Mouse (Mus musculus): ENCODE results near the gene Cit. TPM values are rescaled to one million over a fixed set of nuclear protein-coding genes. Genes with fewer than 3 reads are reported as not detected.

Gene Cit
- polyA plus RNA-seq, 1 experiment from 2014 or later: 30.7 TPM

DNA sequence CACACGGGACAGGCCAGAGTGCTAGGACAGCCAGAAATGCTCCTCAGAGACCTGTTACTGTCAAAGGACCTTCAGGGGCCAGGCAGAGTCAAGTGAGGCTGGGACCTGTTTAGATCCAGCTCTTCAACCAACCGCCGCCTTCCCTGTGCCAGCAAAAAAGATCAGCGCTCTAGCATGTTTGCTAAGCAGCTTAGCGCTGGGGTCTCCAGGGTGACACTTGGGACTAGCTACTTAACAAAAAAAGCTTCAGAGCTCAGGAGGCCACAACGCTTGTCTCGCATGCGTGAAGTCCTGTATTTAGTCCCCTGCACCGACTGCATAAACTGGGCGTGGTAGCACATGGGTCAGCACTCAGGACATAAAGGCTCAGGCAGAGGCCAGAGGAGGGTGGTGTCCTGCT, 16.9 kb downstream of the Cit start:
- H3K4me2 ChIP-seq: no peak overlapping the region
- H3K4me3 ChIP-seq (ENCODE audit: low read depth, low read length): no peak overlapping the region
- ATAC-seq (ENCODE audit: low FRiP score) (no peak), DNase-seq (ENCODE audit: low spot score, missing footprints) (no peak)
- H3K4me1 ChIP-seq (ENCODE audit: control insufficient read depth, insufficient read depth, low read length): no peaks in the 10 kb centered on the region; the same call in 1 of the 2 replicates
- WGBS: 73% methylated on average over 10 of the region's 10 CpGs
- H3K9ac ChIP-seq (ENCODE audit: low read length): no peak overlapping the region
- no peak overlapping the region for H3K27ac ChIP-seq (ENCODE audit: low read depth, low read length)
- no peaks in the 10 kb centered on the region for H3K27me3 ChIP-seq (ENCODE audit: control insufficient read depth, insufficient read depth, low read length)
- H3K9me3 ChIP-seq (ENCODE audit: control insufficient read depth, low read length): no peaks in the 10 kb centered on the region
- H3K36me3 ChIP-seq (ENCODE audit: control insufficient read depth, insufficient read depth, low read length): peaks cover 9% of the 10 kb centered on the region

DNA sequence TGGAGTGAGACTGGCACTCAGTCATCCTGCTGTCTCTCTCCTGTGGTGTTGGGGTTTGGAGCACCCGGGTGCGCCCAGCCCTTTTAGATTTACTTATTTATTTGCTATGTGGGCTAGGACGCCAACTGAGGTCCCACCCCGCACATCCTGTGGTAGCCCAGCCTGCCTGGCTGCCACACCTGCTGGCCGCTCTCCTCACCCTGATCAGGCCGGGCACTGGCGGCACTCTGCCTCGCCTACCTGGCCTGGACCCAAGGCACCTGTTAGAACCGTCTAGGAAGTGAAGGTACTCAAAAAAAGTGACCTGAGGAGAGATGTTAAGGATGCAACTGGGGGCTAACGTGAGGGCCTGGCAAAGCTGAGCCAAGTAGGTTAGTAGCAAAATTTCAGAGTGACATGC, 17.4 kb downstream of the Cit start:
- H3K4me3 ChIP-seq (ENCODE audit: low read depth, low read length): no peak overlapping the region
- 90% methylated on average over 10 of the region's 10 CpGs for WGBS
- no peaks in the 10 kb centered on the region for H3K9me3 ChIP-seq (ENCODE audit: control insufficient read depth, low read length)
- H3K9ac ChIP-seq (ENCODE audit: low read length): no peak overlapping the region
- H3K36me3 ChIP-seq (ENCODE audit: control insufficient read depth, insufficient read depth, low read length): peaks cover 9% of the 10 kb centered on the region
- no peak overlapping the region for H3K4me2 ChIP-seq
- DNase-seq (ENCODE audit: low spot score, missing footprints): no peak
- no peaks in the 10 kb centered on the region; the same call in 1 of the 2 replicates for H3K4me1 ChIP-seq (ENCODE audit: control insufficient read depth, insufficient read depth, low read length)
- ATAC-seq (ENCODE audit: low FRiP score): no peak
- H3K27ac ChIP-seq (ENCODE audit: low read depth, low read length): no peak overlapping the region
- no peaks in the 10 kb centered on the region for H3K27me3 ChIP-seq (ENCODE audit: control insufficient read depth, insufficient read depth, low read length)

DNA sequence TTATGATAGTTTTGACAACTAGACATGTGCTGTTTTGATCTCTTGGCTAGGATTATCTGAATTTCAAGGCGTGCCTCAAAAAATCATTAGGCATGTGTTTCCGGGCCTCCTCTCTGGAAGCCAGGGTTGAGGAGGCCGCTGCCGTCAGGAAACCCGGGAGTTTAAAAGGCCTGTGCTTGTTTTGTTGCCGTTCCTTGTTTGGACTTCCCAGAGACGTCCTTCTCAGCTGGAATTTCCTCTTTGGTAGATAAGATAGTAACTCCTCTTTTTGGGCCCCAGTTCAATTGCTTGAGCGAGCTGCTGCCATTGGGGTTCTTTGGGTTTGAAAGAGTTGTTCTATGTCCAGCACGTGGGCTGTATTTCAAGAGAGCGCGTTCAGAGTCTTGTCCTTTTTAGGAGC, 21.2 kb downstream of the Cit start:
- no peaks in the 10 kb centered on the region for H3K27me3 ChIP-seq (ENCODE audit: control insufficient read depth, insufficient read depth, low read length)
- no peak overlapping the region for H3K4me3 ChIP-seq (ENCODE audit: low read depth, low read length)
- no peak for ATAC-seq (ENCODE audit: low FRiP score)
- no peak overlapping the region for H3K9ac ChIP-seq (ENCODE audit: low read length)
- no peaks in the 10 kb centered on the region; the same call in 1 of the 2 replicates for H3K4me1 ChIP-seq (ENCODE audit: control insufficient read depth, insufficient read depth, low read length)
- no peak overlapping the region for H3K27ac ChIP-seq (ENCODE audit: low read depth, low read length)
- peaks cover 4% of the 10 kb centered on the region for H3K36me3 ChIP-seq (ENCODE audit: control insufficient read depth, insufficient read depth, low read length)
- no peak overlapping the region for H3K4me2 ChIP-seq
- DNase-seq (ENCODE audit: low spot score, missing footprints): no peak
- 84% methylated on average over 11 of the region's 11 CpGs for WGBS
- no peaks in the 10 kb centered on the region for H3K9me3 ChIP-seq (ENCODE audit: control insufficient read depth, low read length)

DNA sequence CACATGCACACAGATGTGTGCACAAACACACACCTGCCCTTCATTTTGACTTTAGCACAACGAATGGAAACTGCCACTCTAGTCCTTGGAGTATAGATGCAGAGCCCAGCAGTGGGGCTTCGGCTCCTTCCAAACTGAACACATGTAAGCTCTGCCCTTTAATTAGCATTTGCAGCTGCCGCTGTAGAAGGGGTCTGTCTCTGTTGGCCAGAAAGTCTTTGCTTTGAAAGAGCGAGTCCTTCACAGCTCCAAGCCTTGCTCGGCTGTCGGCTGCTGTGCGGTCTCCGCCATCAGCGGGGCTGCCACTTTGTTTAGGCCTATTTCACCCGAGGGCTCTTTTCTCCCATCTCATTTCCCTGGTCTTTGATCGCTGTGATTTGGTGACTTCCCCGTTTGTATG, 23.5 kb downstream of the Cit start:
- H3K4me2 ChIP-seq: no peak overlapping the region
- 63% methylated on average over 12 of the region's 12 CpGs for WGBS
- no peaks in the 10 kb centered on the region for H3K27me3 ChIP-seq (ENCODE audit: control insufficient read depth, insufficient read depth, low read length)
- no peak overlapping the region for H3K4me3 ChIP-seq (ENCODE audit: low read depth, low read length)
- H3K4me1 ChIP-seq (ENCODE audit: control insufficient read depth, insufficient read depth, low read length): no peaks in the 10 kb centered on the region
- H3K36me3 ChIP-seq (ENCODE audit: control insufficient read depth, insufficient read depth, low read length): peaks cover 2% of the 10 kb centered on the region
- no peaks in the 10 kb centered on the region for H3K9me3 ChIP-seq (ENCODE audit: control insufficient read depth, low read length)
- no peak overlapping the region for H3K27ac ChIP-seq (ENCODE audit: low read depth, low read length)
- no peak for DNase-seq (ENCODE audit: low spot score, missing footprints)
- H3K9ac ChIP-seq (ENCODE audit: low read length): no peak overlapping the region
- ATAC-seq (ENCODE audit: low FRiP score): no peak

DNA sequence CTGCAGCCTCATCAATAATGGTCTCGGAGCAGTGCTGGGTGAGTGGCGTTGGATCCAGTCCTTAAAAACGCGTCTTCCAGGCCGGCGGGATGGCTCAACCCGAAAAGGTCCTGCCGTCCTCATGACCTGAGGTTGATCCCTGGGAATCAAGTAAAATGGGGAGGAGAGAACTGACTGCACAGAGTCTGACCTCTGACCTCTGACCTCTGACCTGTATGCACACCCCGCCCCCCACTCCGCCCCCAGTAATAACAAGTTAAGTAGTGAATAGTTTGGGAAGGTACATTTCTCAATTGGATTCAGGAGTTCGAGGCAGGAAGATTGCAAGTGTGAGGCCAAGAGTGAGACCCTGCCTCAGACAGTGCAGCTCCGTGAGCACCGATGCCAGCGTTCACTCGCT, 24.1 kb downstream of the Cit start:
- peaks cover 7% of the 10 kb centered on the region for H3K36me3 ChIP-seq (ENCODE audit: control insufficient read depth, insufficient read depth, low read length)
- no peak overlapping the region for H3K27ac ChIP-seq (ENCODE audit: low read depth, low read length)
- ATAC-seq (ENCODE audit: low FRiP score): no peak
- no peak overlapping the region for H3K4me2 ChIP-seq
- no peaks in the 10 kb centered on the region for H3K9me3 ChIP-seq (ENCODE audit: control insufficient read depth, low read length)
- DNase-seq (ENCODE audit: low spot score, missing footprints): no peak
- no peak overlapping the region for H3K4me3 ChIP-seq (ENCODE audit: low read depth, low read length)
- H3K27me3 ChIP-seq (ENCODE audit: control insufficient read depth, insufficient read depth, low read length): no peaks in the 10 kb centered on the region
- H3K9ac ChIP-seq (ENCODE audit: low read length): no peak overlapping the region
- H3K4me1 ChIP-seq (ENCODE audit: control insufficient read depth, insufficient read depth, low read length): no peaks in the 10 kb centered on the region
- WGBS: 68% methylated on average over 15 of the region's 15 CpGs

DNA sequence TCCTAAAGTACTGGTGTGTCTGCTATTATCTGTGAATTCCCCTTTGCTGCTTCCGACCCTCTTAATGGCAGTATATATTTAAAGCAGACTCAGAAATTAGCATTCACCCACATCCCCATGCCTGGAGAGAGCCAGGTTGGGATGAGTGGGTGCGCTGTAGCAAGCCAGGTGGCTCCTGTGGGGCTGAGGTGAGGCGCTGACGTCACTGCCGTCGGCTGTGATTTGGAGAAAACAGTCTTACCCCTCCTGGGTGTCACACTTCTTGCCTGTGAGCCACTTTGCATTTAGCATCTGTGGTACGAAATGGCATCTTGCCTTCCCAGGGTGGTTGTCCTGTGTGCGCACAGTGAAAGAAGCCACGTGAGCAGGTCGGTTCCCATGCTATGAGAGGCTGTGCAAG, 26.1 kb downstream of the Cit start:
- no peaks in the 10 kb centered on the region for H3K27me3 ChIP-seq (ENCODE audit: control insufficient read depth, insufficient read depth, low read length)
- no peak for ATAC-seq (ENCODE audit: low FRiP score)
- no peaks in the 10 kb centered on the region for H3K4me1 ChIP-seq (ENCODE audit: control insufficient read depth, insufficient read depth, low read length)
- H3K27ac ChIP-seq (ENCODE audit: low read depth, low read length): no peak overlapping the region
- H3K9ac ChIP-seq (ENCODE audit: low read length): no peak overlapping the region
- WGBS: 96% methylated on average over 10 of the region's 10 CpGs
- H3K36me3 ChIP-seq (ENCODE audit: control insufficient read depth, insufficient read depth, low read length): peaks cover 11% of the 10 kb centered on the region
- H3K9me3 ChIP-seq (ENCODE audit: control insufficient read depth, low read length): no peaks in the 10 kb centered on the region
- no peak for DNase-seq (ENCODE audit: low spot score, missing footprints)
- H3K4me2 ChIP-seq: no peak overlapping the region
- H3K4me3 ChIP-seq (ENCODE audit: low read depth, low read length): no peak overlapping the region

DNA sequence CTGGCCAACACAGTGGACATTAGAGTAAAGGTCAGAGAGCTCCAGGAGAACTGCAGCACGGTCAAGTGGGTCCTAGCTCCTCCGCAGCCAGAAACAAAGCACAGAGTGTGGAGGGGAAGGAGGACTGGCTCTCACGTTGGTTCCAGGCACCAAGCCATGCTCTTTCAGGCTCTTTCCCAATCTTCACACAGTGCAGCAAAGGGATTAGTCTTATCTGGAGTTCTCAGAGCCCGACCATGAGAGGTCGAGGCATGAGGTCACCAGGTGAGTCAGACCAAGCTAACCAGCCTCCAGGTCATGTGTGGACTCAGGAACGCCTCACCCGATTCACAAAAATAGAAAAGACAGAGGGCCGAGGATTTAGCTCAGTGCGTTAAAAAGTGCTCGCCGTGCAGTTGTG, 27.0 kb downstream of the Cit start:
- Histone ChIP-seq H3K27me3 (ENCODE audit: control insufficient read depth, insufficient read depth, low read length) (no peaks in the 10 kb centered on the region), H3K4me2 (no peak overlapping the region), H3K4me3 (ENCODE audit: low read depth, low read length) (no peak overlapping the region), H3K9me3 (ENCODE audit: control insufficient read depth, low read length) (no peaks in the 10 kb centered on the region), H3K9ac (ENCODE audit: low read length) (no peak overlapping the region), H3K4me1 (ENCODE audit: control insufficient read depth, insufficient read depth, low read length) (no peaks in the 10 kb centered on the region), H3K27ac (ENCODE audit: low read depth, low read length) (no peak overlapping the region), H3K36me3 (ENCODE audit: control insufficient read depth, insufficient read depth, low read length) (peaks cover 11% of the 10 kb centered on the region)
- ATAC-seq (ENCODE audit: low FRiP score) (no peak), DNase-seq (ENCODE audit: low spot score, missing footprints) (no peak)
- 90% methylated on average over 11 of the region's 11 CpGs for WGBS

DNA sequence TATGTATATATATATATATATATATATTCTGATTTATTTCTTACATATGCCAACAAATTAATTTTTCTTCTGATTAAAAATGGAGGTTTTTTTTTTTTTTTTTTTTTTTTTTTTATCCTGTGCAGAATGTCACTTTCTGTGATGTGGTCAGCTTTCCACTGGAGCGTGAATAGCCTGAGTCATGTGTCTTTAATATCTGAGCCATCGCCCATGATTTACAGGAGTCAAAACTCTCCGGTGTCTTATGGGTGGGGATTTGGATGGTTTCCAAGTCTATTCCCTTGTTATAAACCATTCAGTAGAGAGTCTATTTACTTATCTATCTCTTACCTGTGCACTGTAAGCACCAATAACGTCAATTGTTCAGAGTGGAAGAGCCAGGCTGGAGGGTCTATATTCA, 27.9 kb downstream of the Cit start:
- no peak overlapping the region for H3K4me2 ChIP-seq
- no peak overlapping the region for H3K4me3 ChIP-seq (ENCODE audit: low read depth, low read length)
- no peaks in the 10 kb centered on the region for H3K4me1 ChIP-seq (ENCODE audit: control insufficient read depth, insufficient read depth, low read length)
- H3K27ac ChIP-seq (ENCODE audit: low read depth, low read length): no peak overlapping the region
- ATAC-seq (ENCODE audit: low FRiP score) (no peak), DNase-seq (ENCODE audit: low spot score, missing footprints) (no peak)
- H3K36me3 ChIP-seq (ENCODE audit: control insufficient read depth, insufficient read depth, low read length): peaks cover 11% of the 10 kb centered on the region
- no peaks in the 10 kb centered on the region for H3K27me3 ChIP-seq (ENCODE audit: control insufficient read depth, insufficient read depth, low read length)
- 96% methylated on average over 4 of the region's 4 CpGs for WGBS
- no peaks in the 10 kb centered on the region for H3K9me3 ChIP-seq (ENCODE audit: control insufficient read depth, low read length)
- no peak overlapping the region for H3K9ac ChIP-seq (ENCODE audit: low read length)

DNA sequence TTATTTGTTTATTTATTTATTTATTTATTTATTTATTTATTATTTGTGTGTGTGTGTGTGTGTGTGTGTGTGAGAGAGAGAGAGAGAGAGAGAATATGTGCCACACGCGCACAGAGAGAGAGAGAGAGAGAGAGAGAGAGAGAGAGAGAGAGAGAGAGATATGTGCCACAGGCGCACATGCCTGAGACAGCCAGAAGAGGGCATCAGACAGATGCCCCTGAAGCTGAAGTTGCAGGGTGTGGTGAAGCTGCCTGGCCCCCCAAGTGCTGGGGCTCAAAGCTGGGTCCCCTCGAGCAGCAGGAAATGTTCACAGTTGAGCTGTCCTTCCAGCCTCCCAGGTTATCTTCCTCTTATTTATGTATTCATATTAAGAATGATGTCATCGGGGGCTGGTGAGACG, 32.3 kb downstream of the Cit start:
- Histone ChIP-seq H3K4me1 (ENCODE audit: control insufficient read depth, insufficient read depth, low read length) (no peaks in the 10 kb centered on the region), H3K36me3 (ENCODE audit: control insufficient read depth, insufficient read depth, low read length) (peaks cover 9% of the 10 kb centered on the region; the same call in 1 of the 2 replicates), H3K27me3 (ENCODE audit: control insufficient read depth, insufficient read depth, low read length) (no peaks in the 10 kb centered on the region), H3K4me3 (ENCODE audit: low read depth, low read length) (no peak overlapping the region), H3K27ac (ENCODE audit: low read depth, low read length) (no peak overlapping the region), H3K4me2 (no peak overlapping the region), H3K9ac (ENCODE audit: low read length) (no peak overlapping the region), H3K9me3 (ENCODE audit: control insufficient read depth, low read length) (no peaks in the 10 kb centered on the region)
- DNase-seq (ENCODE audit: low spot score, missing footprints) (no peak), ATAC-seq (ENCODE audit: low FRiP score) (no peak)
- WGBS: 93% methylated on average over 6 of the region's 6 CpGs

DNA sequence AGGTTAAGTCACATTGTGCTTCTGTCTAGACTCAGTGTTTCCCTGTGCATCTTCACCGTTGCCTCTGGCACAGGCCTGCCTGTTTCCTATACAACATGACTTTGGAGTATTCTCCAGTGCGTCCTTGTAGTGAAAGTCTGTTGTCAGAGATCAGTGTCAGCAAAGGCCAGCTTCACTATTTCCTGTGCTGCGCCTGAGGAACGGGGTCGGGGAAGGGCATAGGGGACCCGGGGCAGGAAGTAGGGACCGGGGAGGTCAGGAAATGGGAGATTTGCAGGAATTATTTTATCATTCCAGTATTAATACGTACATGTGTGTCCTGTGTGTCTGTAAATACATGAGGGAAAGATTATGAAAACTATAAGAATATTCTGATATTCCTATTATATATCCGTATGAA, 37.1 kb downstream of the Cit start:
- DNase-seq (ENCODE audit: low spot score, missing footprints) (no peak), ATAC-seq (ENCODE audit: low FRiP score) (no peak)
- no peaks in the 10 kb centered on the region for H3K27me3 ChIP-seq (ENCODE audit: control insufficient read depth, insufficient read depth, low read length)
- peaks cover 7% of the 10 kb centered on the region; the same call in 1 of the 2 replicates for H3K36me3 ChIP-seq (ENCODE audit: control insufficient read depth, insufficient read depth, low read length)
- no peaks in the 10 kb centered on the region for H3K4me1 ChIP-seq (ENCODE audit: control insufficient read depth, insufficient read depth, low read length)
- WGBS: 92% methylated on average over 9 of the region's 9 CpGs
- H3K9ac ChIP-seq (ENCODE audit: low read length): no peak overlapping the region
- no peak overlapping the region for H3K27ac ChIP-seq (ENCODE audit: low read depth, low read length)
- no peak overlapping the region for H3K4me3 ChIP-seq (ENCODE audit: low read depth, low read length)
- H3K4me2 ChIP-seq: no peak overlapping the region
- H3K9me3 ChIP-seq (ENCODE audit: control insufficient read depth, low read length): no peaks in the 10 kb centered on the region
